Mouse (Mus musculus): ENCODE data around the gene Apol11b. TPM values are rescaled to one million over a fixed set of nuclear protein-coding genes. Genes with fewer than 3 reads are reported as not detected.

The Apol11b gene
- polyA plus RNA-seq, 2 experiments, result 3.6 to 6.3 TPM

- Histone ChIP-seq H3K27ac (no peak overlapping the region), H3K36me3 (replicated peaks; ENCODE audit: control insufficient read depth, insufficient read depth, low read depth) (no peaks in the 10 kb centered on the region), H3K9ac (replicated peaks) (no peak overlapping the region), H3K27me3 (ENCODE audit: control insufficient read depth, insufficient read depth, low read length) (no peaks in the 10 kb centered on the region), H3K4me1 (replicated peaks; ENCODE audit: control insufficient read depth in 2 of 2, insufficient read depth in 2 of 2, low read length in 1 of 2) (no peaks in the 10 kb centered on the region), H3K9me3 (ENCODE audit: control insufficient read depth, low read length) (no peaks in the 10 kb centered on the region), H3K4me3 (ENCODE audit: insufficient read depth in 1 of 2, low read depth in 2 of 2, low read length in 2 of 2) (no peak overlapping the region), H3K4me2 (ENCODE audit: low read depth) (no peak overlapping the region)
- TF ChIP-seq EP300 (IDR thresholded peaks at IDR 0.05; ENCODE audit: low read depth) (no peak), CTCF (IDR thresholded peaks at IDR 0.05; ENCODE audit: low read depth) (no peak)
- DNase-seq (ENCODE audit: low read depth in 3 of 3, low spot score in 3 of 3), result no peak
- 28% methylated on average over 3 of the region's 3 CpGs for WGBS (ENCODE audit: insufficient replicate concordance)
- ATAC-seq (ENCODE audit: insufficient read depth), result no peak
These were observed 44.7 kb downstream of the Apol11b start for GRCm38 (mm10) chr15:77598429-77598828.

- 34% methylated on average over 5 of the region's 5 CpGs for WGBS (ENCODE audit: insufficient replicate concordance)
- Histone ChIP-seq H3K27me3 (ENCODE audit: control insufficient read depth, insufficient read depth, low read length) (no peaks in the 10 kb centered on the region), H3K9me3 (ENCODE audit: control insufficient read depth, low read length) (no peaks in the 10 kb centered on the region), H3K27ac (no peak within 1 kb of the TSS), H3K36me3 (replicated peaks; ENCODE audit: control insufficient read depth, insufficient read depth, low read depth) (no peaks in the 10 kb centered on the region), H3K4me3 (ENCODE audit: insufficient read depth in 1 of 2, low read depth in 2 of 2, low read length in 2 of 2) (no peak within 1 kb of the TSS), H3K9ac (replicated peaks) (no peak within 1 kb of the TSS), H3K4me2 (ENCODE audit: low read depth) (no peak within 1 kb of the TSS), H3K4me1 (replicated peaks; ENCODE audit: control insufficient read depth in 2 of 2, insufficient read depth in 2 of 2, low read length in 1 of 2) (no peaks in the 10 kb centered on the region)
- ATAC-seq (ENCODE audit: insufficient read depth) (no peak), DNase-seq (ENCODE audit: low read depth in 3 of 3, low spot score in 3 of 3) (no peak)
- TF ChIP-seq CTCF (IDR thresholded peaks at IDR 0.05; ENCODE audit: low read depth), result no peak
- no peak for TF ChIP-seq EP300 (IDR thresholded peaks at IDR 0.05; ENCODE audit: low read depth)
These were observed 47.1 kb downstream of the Apol11b start, which contains the start of gene Apol10b for GRCm38 (mm10) chr15:77595961-77596360. Apol10b (minus strand) TSS chr15:77596125.

GRCm38 (mm10) chr15:77593557-77593956 is 49.5 kb downstream of the Apol11b start:
- Histone ChIP-seq H3K4me2 (ENCODE audit: low read depth) (no peak overlapping the region), H3K9me3 (ENCODE audit: control insufficient read depth, low read length) (no peaks in the 10 kb centered on the region), H3K36me3 (replicated peaks; ENCODE audit: control insufficient read depth, insufficient read depth, low read depth) (no peaks in the 10 kb centered on the region), H3K27me3 (ENCODE audit: control insufficient read depth, insufficient read depth, low read length) (no peaks in the 10 kb centered on the region), H3K9ac (replicated peaks) (no peak overlapping the region), H3K4me3 (ENCODE audit: insufficient read depth in 1 of 2, low read depth in 2 of 2, low read length in 2 of 2) (no peak overlapping the region), H3K4me1 (replicated peaks; ENCODE audit: control insufficient read depth in 2 of 2, insufficient read depth in 2 of 2, low read length in 1 of 2) (no peaks in the 10 kb centered on the region), H3K27ac (no peak overlapping the region)
- ATAC-seq (ENCODE audit: insufficient read depth), result no peak
- 28% methylated on average over 1 of the region's 1 CpGs for WGBS (ENCODE audit: insufficient replicate concordance)
- no peak for DNase-seq (ENCODE audit: low read depth in 3 of 3, low spot score in 3 of 3)
- no peak for TF ChIP-seq EP300 (IDR thresholded peaks at IDR 0.05; ENCODE audit: low read depth)
- no peak for TF ChIP-seq CTCF (IDR thresholded peaks at IDR 0.05; ENCODE audit: low read depth)

DNA sequence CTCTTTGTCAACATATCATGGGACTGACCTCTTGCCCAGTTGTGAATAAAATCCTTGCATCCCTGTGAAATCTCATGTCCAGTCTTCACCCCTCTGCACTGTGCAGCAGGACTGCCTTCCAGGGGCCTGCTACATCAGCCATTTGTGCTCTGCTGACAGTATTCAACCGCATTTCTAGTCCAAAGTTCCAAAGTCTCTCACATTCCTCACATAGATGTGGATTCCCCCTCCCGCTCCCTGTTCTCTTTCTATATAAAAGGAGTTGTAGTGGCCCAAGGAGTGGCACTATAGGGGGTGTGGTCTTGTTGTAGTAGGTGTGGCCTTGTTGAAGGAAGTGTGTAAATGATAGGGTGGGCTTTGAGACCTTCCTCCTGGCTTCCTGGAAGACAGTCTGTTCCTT is 52.2 kb downstream of the Apol11b start:
- 51% methylated on average over 2 of the region's 2 CpGs for WGBS (ENCODE audit: insufficient replicate concordance)
- H3K36me3 ChIP-seq (replicated peaks; ENCODE audit: control insufficient read depth, insufficient read depth, low read depth), result no peaks in the 10 kb centered on the region
- ATAC-seq (ENCODE audit: insufficient read depth), result no peak
- H3K9me3 ChIP-seq (ENCODE audit: control insufficient read depth, low read length), result no peaks in the 10 kb centered on the region
- no peak for DNase-seq (ENCODE audit: low read depth in 3 of 3, low spot score in 3 of 3)
- TF ChIP-seq EP300 (IDR thresholded peaks at IDR 0.05; ENCODE audit: low read depth), result no peak
- no peak for TF ChIP-seq CTCF (IDR thresholded peaks at IDR 0.05; ENCODE audit: low read depth)
- no peak overlapping the region for H3K27ac ChIP-seq
- H3K27me3 ChIP-seq (ENCODE audit: control insufficient read depth, insufficient read depth, low read length), result no peaks in the 10 kb centered on the region
- H3K4me2 ChIP-seq (ENCODE audit: low read depth), result no peak overlapping the region
- no peaks in the 10 kb centered on the region for H3K4me1 ChIP-seq (replicated peaks; ENCODE audit: control insufficient read depth in 2 of 2, insufficient read depth in 2 of 2, low read length in 1 of 2)
- no peak overlapping the region for H3K9ac ChIP-seq (replicated peaks)
- no peak overlapping the region for H3K4me3 ChIP-seq (ENCODE audit: insufficient read depth in 1 of 2, low read depth in 2 of 2, low read length in 2 of 2)

GRCm38 (mm10) chr15:77588981-77589380 is 54.1 kb downstream of the Apol11b start:
- Histone ChIP-seq H3K4me1 (replicated peaks; ENCODE audit: control insufficient read depth in 2 of 2, insufficient read depth in 2 of 2, low read length in 1 of 2) (no peaks in the 10 kb centered on the region), H3K9me3 (ENCODE audit: control insufficient read depth, low read length) (no peaks in the 10 kb centered on the region), H3K4me3 (ENCODE audit: insufficient read depth in 1 of 2, low read depth in 2 of 2, low read length in 2 of 2) (no peak overlapping the region), H3K9ac (replicated peaks) (no peak overlapping the region), H3K27ac (no peak overlapping the region), H3K36me3 (replicated peaks; ENCODE audit: control insufficient read depth, insufficient read depth, low read depth) (no peaks in the 10 kb centered on the region), H3K27me3 (ENCODE audit: control insufficient read depth, insufficient read depth, low read length) (no peaks in the 10 kb centered on the region), H3K4me2 (ENCODE audit: low read depth) (no peak overlapping the region)
- no peak for ATAC-seq (ENCODE audit: insufficient read depth)
- TF ChIP-seq EP300 (IDR thresholded peaks at IDR 0.05; ENCODE audit: low read depth), result no peak
- TF ChIP-seq CTCF (IDR thresholded peaks at IDR 0.05; ENCODE audit: low read depth), result no peak
- DNase-seq (ENCODE audit: low read depth in 3 of 3, low spot score in 3 of 3), result no peak
